ENCODE assay signal across 28 mouse cellular contexts in genomic region chr16:50001662-50002455, GRCm38 (mm10).
A peak's percentile ranks its signal among the peaks of the same experiment; 100 is the strongest.
DNase-seq lines count a peak whose midpoint lies in the region; ATAC-seq lines count a peak whose summit lies in the region.
"Had no signal": no experiment of that assay in that cellular context is flagged by ENCODE, and none has a peak within 500 bp of the region (broad histone marks: within the 10 kb centered on the region; RNA-seq: fewer than 3 reads in every experiment).

No protein-coding gene starts in this region.

- no peaks in the 10 kb centered on the region for H3K27me3 ChIP-seq in forebrain, embryonic 13.5 days
- no peaks in the 10 kb centered on the region for H3K27me3 ChIP-seq in forebrain, embryonic 10.5 days (ENCODE audit: poor library complexity, severe bottlenecking)
- H3K27me3 ChIP-seq in neural tube, embryonic 12.5 days (replicated peaks): no peaks in the 10 kb centered on the region
- no peaks in the 10 kb centered on the region; the same call in 1 of the 2 replicates for H3K27me3 ChIP-seq in neural tube, embryonic 15.5 days (replicated peaks)
- H3K27me3 ChIP-seq in midbrain, embryonic 13.5 days: 0 out of 2 replicates have a peak, but pooled peaks cover 5% of the 10 kb centered on the region
- H3K27me3 ChIP-seq: embryonic facial prominence, embryonic 15.5 days; liver, embryonic 15.5 days; lung, embryonic 15.5 days; neural tube, embryonic 13.5 days had no signal

- H3K9ac ChIP-seq in forebrain, embryonic 13.5 days: no peak overlapping the region
- H3K9ac ChIP-seq in neural tube, embryonic 12.5 days: no peak overlapping the region
- H3K9ac ChIP-seq in neural tube, embryonic 15.5 days (replicated peaks): no peak overlapping the region
- no peak overlapping the region for H3K9ac ChIP-seq in midbrain, embryonic 13.5 days (replicated peaks)
- H3K9ac ChIP-seq: embryonic facial prominence, embryonic 15.5 days; heart, embryonic 15.5 days; liver, embryonic 15.5 days; lung, embryonic 15.5 days; neural tube, embryonic 13.5 days had no signal

- H3K4me3 ChIP-seq in forebrain, embryonic 13.5 days: no peak overlapping the region
- no peak overlapping the region for H3K4me3 ChIP-seq in forebrain, embryonic 10.5 days
- H3K4me3 ChIP-seq in neural tube, embryonic 12.5 days: no peak overlapping the region
- H3K4me3 ChIP-seq in neural tube, embryonic 15.5 days (replicated peaks): no peak overlapping the region
- no peak overlapping the region for H3K4me3 ChIP-seq in midbrain, embryonic 13.5 days (replicated peaks)
- H3K4me3 ChIP-seq: embryonic facial prominence, embryonic 15.5 days; heart, adult 2 months; heart, embryonic 15.5 days; layer of hippocampus, adult 2 months; limb, embryonic 10.5 days; liver, embryonic 15.5 days; lung, embryonic 15.5 days; megakaryocyte, embryonic 14.5 days; neural tube, embryonic 13.5 days had no signal

- no peaks in the 10 kb centered on the region for H3K9me3 ChIP-seq in forebrain, embryonic 13.5 days (replicated peaks)
- H3K9me3 ChIP-seq in forebrain, embryonic 10.5 days: no peaks in the 10 kb centered on the region
- H3K9me3 ChIP-seq in neural tube, embryonic 12.5 days: no peaks in the 10 kb centered on the region
- H3K9me3 ChIP-seq in neural tube, embryonic 15.5 days (replicated peaks): no peaks in the 10 kb centered on the region
- no peaks in the 10 kb centered on the region for H3K9me3 ChIP-seq in midbrain, embryonic 13.5 days
- H3K9me3 ChIP-seq: embryonic facial prominence, embryonic 15.5 days; heart, embryonic 15.5 days; limb, embryonic 10.5 days; liver, embryonic 15.5 days; lung, embryonic 15.5 days; megakaryocyte, embryonic 14.5 days; neural tube, embryonic 13.5 days had no signal

- 7% methylated on average over 3 of the region's 3 CpGs for WGBS in forebrain, embryonic 13.5 days
- WGBS in forebrain, embryonic 10.5 days: 54% methylated on average over 3 of the region's 3 CpGs
- 38% methylated on average over 3 of the region's 3 CpGs for WGBS in neural tube, embryonic 12.5 days
- WGBS in neural tube, embryonic 15.5 days: 22% methylated on average over 3 of the region's 3 CpGs
- 13% methylated on average over 3 of the region's 3 CpGs for WGBS in midbrain, embryonic 13.5 days

- no peak for DNase-seq in forebrain, embryonic 10.5 days (ENCODE audit: extremely low spot score, low spot score)
- DNase-seq in urinary bladder, postnatal 14 days (ENCODE audit: low spot score): no peak
- no peak for DNase-seq in urinary bladder, postnatal 4 days (ENCODE audit: low spot score in 2 of 2)
- DNase-seq in Muller cell, postnatal 12 days (ENCODE audit: inconsistent ontology term): no peak
- DNase-seq: adrenal gland, postnatal 25 days; cerebellum, adult 9-11 months; gastrocnemius, postnatal 25 days; heart, adult 2 months; heart, postnatal 36 days; kidney, adult 9 months; kidney, postnatal 25 days; liver; lung, postnatal 36 days; right cerebral cortex, postnatal 4 days; thymus, adult 18-20 months; thymus, postnatal 36 days had no signal

- H3K4me2 ChIP-seq in forebrain, embryonic 13.5 days: no peak overlapping the region
- H3K4me2 ChIP-seq in neural tube, embryonic 12.5 days (replicated peaks): no peak overlapping the region
- H3K4me2 ChIP-seq in neural tube, embryonic 15.5 days: no peak overlapping the region
- no peak overlapping the region for H3K4me2 ChIP-seq in midbrain, embryonic 13.5 days (replicated peaks)
- H3K4me2 ChIP-seq: embryonic facial prominence, embryonic 15.5 days; heart, embryonic 15.5 days; liver, embryonic 15.5 days; lung, embryonic 15.5 days; neural tube, embryonic 13.5 days had no signal

- 0 out of 2 replicates have a peak, but pooled peaks cover 9% of the 10 kb centered on the region for H3K4me1 ChIP-seq in forebrain, embryonic 13.5 days
- peaks cover 28% of the 10 kb centered on the region for H3K4me1 ChIP-seq in forebrain, embryonic 10.5 days
- peaks cover 3% of the 10 kb centered on the region; the same call in 1 of the 2 replicates for H3K4me1 ChIP-seq in neural tube, embryonic 12.5 days
- no peaks in the 10 kb centered on the region for H3K4me1 ChIP-seq in neural tube, embryonic 15.5 days
- H3K4me1 ChIP-seq in midbrain, embryonic 13.5 days (replicated peaks): peaks cover 15% of the 10 kb centered on the region
- H3K4me1 ChIP-seq: heart, embryonic 15.5 days; limb, embryonic 10.5 days; liver, embryonic 15.5 days; neural tube, embryonic 13.5 days had no signal

- H3K27ac ChIP-seq in forebrain, embryonic 13.5 days: no peak overlapping the region
- H3K27ac ChIP-seq in forebrain, embryonic 10.5 days: no peak overlapping the region
- no peak overlapping the region for H3K27ac ChIP-seq in neural tube, embryonic 12.5 days
- H3K27ac ChIP-seq in neural tube, embryonic 15.5 days (replicated peaks): no peak overlapping the region
- H3K27ac ChIP-seq in midbrain, embryonic 13.5 days: no peak overlapping the region
- H3K27ac ChIP-seq: embryonic facial prominence, embryonic 15.5 days; heart, adult 2 months; heart, embryonic 15.5 days; layer of hippocampus, adult 2 months; limb, embryonic 10.5 days; liver, embryonic 15.5 days; lung, embryonic 15.5 days; neural tube, embryonic 13.5 days had no signal

- no peaks in the 10 kb centered on the region for H3K36me3 ChIP-seq in forebrain, embryonic 13.5 days (ENCODE audit: poor library complexity, severe bottlenecking)
- H3K36me3 ChIP-seq in forebrain, embryonic 10.5 days (replicated peaks): no peaks in the 10 kb centered on the region
- H3K36me3 ChIP-seq in neural tube, embryonic 12.5 days: no peaks in the 10 kb centered on the region
- no peaks in the 10 kb centered on the region for H3K36me3 ChIP-seq in neural tube, embryonic 15.5 days
- H3K36me3 ChIP-seq in midbrain, embryonic 13.5 days: no peaks in the 10 kb centered on the region
- H3K36me3 ChIP-seq: embryonic facial prominence, embryonic 15.5 days; heart, embryonic 15.5 days; limb, embryonic 10.5 days; liver, embryonic 15.5 days; lung, embryonic 15.5 days; neural tube, embryonic 13.5 days had no signal

- peak; percentile 61; the same call in 1 of the 2 replicates for ATAC-seq in forebrain, embryonic 13.5 days
- ATAC-seq in neural tube, embryonic 12.5 days (ENCODE audit: low FRiP score, low read depth): 0 out of 2 replicates have a peak, but pooled peaks have one; percentile 48
- no peak for ATAC-seq in neural tube, embryonic 15.5 days (ENCODE audit: low FRiP score)
- ATAC-seq in midbrain, embryonic 13.5 days: peak; percentile 72
